Mouse (Mus musculus) lung, embryonic 16.5 days (tissue): ENCODE measurements around the gene Hspa12a. TPM values are rescaled to one million over a fixed set of nuclear protein-coding genes. Genes with fewer than 3 reads are reported as not detected.

Experiments used
- ATAC-seq: fragments of 200-750 bp; cut with Nextera tagmentation; 2 replicates; pipeline ENCODE4 v1.8.0; 2017; ENCODE audit warnings: low read depth, mild to moderate bottlenecking, moderate library complexity
- H3K27ac ChIP-seq: fragments of 300-500 bp; sonication (generic); 2 replicates; pipeline ENCODE4 v1.5.1; 2014; ENCODE audit warnings: mild to moderate bottlenecking, control low read depth, low read length
- H3K27me3 ChIP-seq: fragments of 300-500 bp; sonication (generic); 2 replicates; pipeline ENCODE4 v1.6.1; 2014; ENCODE audit warnings: low read depth, low read length, mixed read lengths; ENCODE audit not compliant: control insufficient read depth, insufficient read depth
- H3K36me3 ChIP-seq: fragments of 300-500 bp; sonication (generic); 2 replicates; pipeline ENCODE4 v1.6.1; 2014; ENCODE audit warnings: low read length; ENCODE audit not compliant: control insufficient read depth, insufficient read depth
- H3K4me1 ChIP-seq: fragments of 300-500 bp; sonication (generic); replicated peaks from 2 replicates; pipeline ENCODE4 v1.6.1; 2014; ENCODE audit warnings: low read length, mixed read lengths; ENCODE audit not compliant: control insufficient read depth, insufficient read depth
- H3K4me2 ChIP-seq: fragments of 300-500 bp; sonication (generic); 2 replicates; pipeline ENCODE4 v1.6.1; 2014; ENCODE audit warnings: low read depth, low read length, control low read depth
- H3K4me3 ChIP-seq: fragments of 300-500 bp; sonication (generic); 2 replicates; pipeline ENCODE4 v1.5.1; 2014; ENCODE audit warnings: mild to moderate bottlenecking, low read length, control low read depth
- H3K9ac ChIP-seq: fragments of 300-500 bp; sonication (generic); 2 replicates; pipeline ENCODE4 v1.6.1; 2014; ENCODE audit warnings: low read length, control low read depth
- H3K9me3 ChIP-seq: fragments of 300-500 bp; sonication (generic); 2 replicates; pipeline ENCODE4 v1.6.1; 2016; ENCODE audit warnings: low read length; ENCODE audit not compliant: control insufficient read depth
- WGBS: fragments of 180-500 bp; shearing (Covaris S2); extraction: QIAGEN DNeasy Blood & Tissue Kit; methylation state at CpG from one replicate; pipeline ENCODE4 v1.1.7; 2014; 5-methylcytosine and 5-hydroxymethylcytosine counted together
- polyA plus RNA-seq: library from polyadenylated mRNA; unstranded; fragments of >200 nt; fragmentation: Nextera tagmentation; extraction: Ambion mirVana; gene quantifications from 2 replicates; pipeline ENCODE4 v1.2.1, GENCODE M21; 2015

Gene Hspa12a
- 5.5 and 6.0 TPM in 2 replicates for polyA plus RNA-seq

DNA sequence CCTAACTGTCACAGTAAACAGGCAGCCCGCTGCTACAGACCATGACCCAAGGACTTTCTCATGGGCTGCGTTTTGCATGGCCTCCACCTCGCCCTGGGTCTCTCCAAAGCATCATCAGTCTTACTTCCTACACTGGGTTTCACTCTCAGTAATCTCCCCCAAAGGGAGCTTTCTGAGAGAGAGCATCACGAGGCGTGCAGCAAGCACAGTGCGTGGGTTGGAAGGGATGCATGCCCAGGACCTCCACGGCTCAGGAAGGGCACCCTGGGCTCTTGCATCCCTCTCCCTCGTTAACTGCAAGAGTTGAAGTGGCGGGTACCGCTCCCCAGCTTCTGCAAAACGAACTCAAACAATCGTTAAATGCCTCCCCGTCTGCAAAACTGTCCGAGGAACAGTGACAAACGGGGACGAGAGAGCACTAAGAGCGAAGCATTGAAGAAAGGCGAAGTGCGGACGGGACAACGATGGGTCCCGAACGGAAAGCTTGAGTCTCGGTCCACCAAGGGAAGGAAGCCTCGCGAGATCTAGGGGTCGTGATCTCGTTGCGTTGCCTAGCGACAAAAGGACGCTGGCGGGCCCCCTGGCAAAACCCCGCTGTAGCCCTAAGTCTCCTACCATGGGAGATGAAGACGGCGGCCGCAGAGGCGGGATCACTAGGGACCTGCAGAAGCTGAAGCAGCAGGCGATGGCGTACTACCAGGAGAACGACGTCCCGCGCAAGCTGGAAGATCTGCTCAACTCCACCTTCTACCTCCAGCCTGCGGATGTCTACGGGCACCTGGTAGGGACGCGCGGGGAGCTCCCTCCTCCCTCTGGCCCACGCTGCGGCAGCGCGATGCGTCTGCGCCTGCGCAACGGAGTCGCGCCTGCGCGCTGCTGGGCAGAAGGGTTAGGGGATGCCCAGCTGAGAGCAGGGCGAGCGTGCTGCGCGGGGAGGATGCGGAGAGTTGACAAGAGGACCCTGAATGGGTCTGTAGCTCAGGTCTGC lies at the start of gene Hspa12a, which contains the start of gene Eno4:
Gene Hspa12a, minus strand, starts transcription at position 814 of the 988 bp plus-strand sequence.
Gene Eno4, plus strand, starts transcription at position 585 of the 988 bp plus-strand sequence.
- no peaks in the 10 kb centered on the region for H3K36me3 ChIP-seq
- H3K9ac ChIP-seq: peak within 1 kb of the TSS; percentile 85
- H3K9me3 ChIP-seq: no peaks in the 10 kb centered on the region
- peak within 1 kb of the TSS; percentile 65 for H3K27ac ChIP-seq
- H3K27me3 ChIP-seq: no peaks in the 10 kb centered on the region
- peak; percentile 98 for ATAC-seq
- peak within 1 kb of the TSS; percentile 75 for H3K4me3 ChIP-seq
- peaks cover 9% of the 10 kb centered on the region for H3K4me1 ChIP-seq
- under 1% methylated on average over 65 of the region's 65 CpGs for WGBS
- H3K4me2 ChIP-seq: peak within 1 kb of the TSS; percentile 90

DNA sequence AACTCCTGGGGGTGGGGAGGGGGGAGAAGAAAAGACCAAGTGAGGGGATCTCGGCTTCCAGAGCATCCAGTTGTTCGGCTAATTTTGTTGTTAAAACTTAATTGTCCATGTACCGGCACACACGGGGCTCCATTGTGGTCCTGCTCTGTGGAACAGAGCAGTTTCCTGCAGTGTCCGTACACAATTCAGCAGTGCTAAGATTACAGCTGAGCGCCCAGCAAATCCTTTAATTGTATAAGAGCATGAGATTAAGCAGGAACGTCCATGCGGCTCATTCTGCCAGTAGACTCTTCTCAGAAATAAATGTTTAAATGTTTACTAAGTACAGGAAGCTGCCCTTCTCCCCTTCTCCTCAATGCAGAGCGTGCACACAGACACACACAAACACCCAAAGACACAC lies 38.1 kb upstream of the Hspa12a start:
- WGBS: 47% methylated on average over 9 of the region's 9 CpGs
- H3K36me3 ChIP-seq: no peaks in the 10 kb centered on the region
- H3K4me2 ChIP-seq: no peak overlapping the region
- no peaks in the 10 kb centered on the region for H3K4me1 ChIP-seq
- no peak overlapping the region for H3K27ac ChIP-seq
- H3K27me3 ChIP-seq: no peaks in the 10 kb centered on the region
- H3K9me3 ChIP-seq: no peaks in the 10 kb centered on the region
- no peak for ATAC-seq
- no peak overlapping the region for H3K9ac ChIP-seq
- H3K4me3 ChIP-seq: no peak overlapping the region

DNA sequence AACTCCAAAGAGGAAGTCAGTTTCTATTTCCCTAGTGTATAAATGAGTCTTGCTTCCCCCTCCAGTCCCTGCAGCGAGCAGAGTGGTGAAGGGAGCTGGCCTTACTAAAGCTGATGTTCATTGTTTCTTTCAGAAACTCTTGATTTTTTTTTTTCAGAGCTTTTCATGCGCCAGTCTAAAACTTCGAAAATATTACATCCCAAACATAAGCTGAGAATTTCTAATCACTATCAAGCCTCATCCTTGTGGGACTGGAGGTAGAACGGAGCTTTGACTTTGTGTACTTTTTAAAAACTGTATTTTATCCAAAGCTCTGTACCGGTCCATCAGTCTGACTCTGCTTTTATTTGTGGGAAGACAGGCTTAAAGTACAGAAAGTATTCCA lies 36.6 kb upstream of the Hspa12a start:
- Histone ChIP-seq H3K27me3 (no peaks in the 10 kb centered on the region), H3K27ac (no peak overlapping the region), H3K4me2 (peak overlapping the region; percentile 26), H3K4me3 (peak overlapping the region; percentile 25; the same call in 1 of the 2 replicates), H3K36me3 (no peaks in the 10 kb centered on the region), H3K9me3 (no peaks in the 10 kb centered on the region), H3K9ac (no peak overlapping the region), H3K4me1 (no peaks in the 10 kb centered on the region)
- WGBS: 65% methylated on average over 5 of the region's 5 CpGs
- ATAC-seq: no peak

DNA sequence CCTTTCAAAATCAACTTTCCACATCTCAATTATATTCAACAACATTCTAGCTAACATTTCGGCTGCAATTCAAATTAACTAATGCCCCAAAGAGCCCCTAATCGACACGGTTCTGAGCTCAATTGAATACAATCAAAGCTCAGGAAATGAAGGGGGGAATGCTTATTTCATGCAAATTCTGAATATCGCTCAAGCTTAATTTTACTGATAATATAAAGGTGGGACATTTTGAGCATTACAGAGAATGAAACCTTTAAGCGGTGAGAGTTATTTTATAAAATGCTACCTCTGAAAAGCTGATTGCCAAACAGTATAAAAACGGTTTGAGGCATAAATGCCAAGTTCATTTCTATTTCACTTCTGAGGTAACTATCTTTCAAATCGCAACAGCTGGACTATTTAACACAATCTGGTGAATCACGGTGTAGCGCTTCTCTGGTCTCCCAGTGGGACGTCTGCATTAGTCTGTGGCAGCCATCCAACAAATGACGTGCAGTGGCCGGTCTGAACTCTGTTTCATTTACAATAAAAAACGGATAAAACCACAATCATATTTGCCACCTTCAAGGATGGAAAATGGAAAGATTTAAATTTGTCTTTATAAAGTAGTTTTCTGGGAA lies 36.1 kb upstream of the Hspa12a start:
- H3K27ac ChIP-seq: no peak overlapping the region
- H3K27me3 ChIP-seq: no peaks in the 10 kb centered on the region
- H3K4me3 ChIP-seq: peak overlapping the region; percentile 25; the same call in 1 of the 2 replicates
- H3K4me2 ChIP-seq: peak overlapping the region; percentile 26
- H3K36me3 ChIP-seq: no peaks in the 10 kb centered on the region
- no peak overlapping the region for H3K9ac ChIP-seq
- H3K9me3 ChIP-seq: no peaks in the 10 kb centered on the region
- WGBS: 46% methylated on average over 13 of the region's 13 CpGs
- H3K4me1 ChIP-seq: no peaks in the 10 kb centered on the region
- ATAC-seq: no peak

DNA sequence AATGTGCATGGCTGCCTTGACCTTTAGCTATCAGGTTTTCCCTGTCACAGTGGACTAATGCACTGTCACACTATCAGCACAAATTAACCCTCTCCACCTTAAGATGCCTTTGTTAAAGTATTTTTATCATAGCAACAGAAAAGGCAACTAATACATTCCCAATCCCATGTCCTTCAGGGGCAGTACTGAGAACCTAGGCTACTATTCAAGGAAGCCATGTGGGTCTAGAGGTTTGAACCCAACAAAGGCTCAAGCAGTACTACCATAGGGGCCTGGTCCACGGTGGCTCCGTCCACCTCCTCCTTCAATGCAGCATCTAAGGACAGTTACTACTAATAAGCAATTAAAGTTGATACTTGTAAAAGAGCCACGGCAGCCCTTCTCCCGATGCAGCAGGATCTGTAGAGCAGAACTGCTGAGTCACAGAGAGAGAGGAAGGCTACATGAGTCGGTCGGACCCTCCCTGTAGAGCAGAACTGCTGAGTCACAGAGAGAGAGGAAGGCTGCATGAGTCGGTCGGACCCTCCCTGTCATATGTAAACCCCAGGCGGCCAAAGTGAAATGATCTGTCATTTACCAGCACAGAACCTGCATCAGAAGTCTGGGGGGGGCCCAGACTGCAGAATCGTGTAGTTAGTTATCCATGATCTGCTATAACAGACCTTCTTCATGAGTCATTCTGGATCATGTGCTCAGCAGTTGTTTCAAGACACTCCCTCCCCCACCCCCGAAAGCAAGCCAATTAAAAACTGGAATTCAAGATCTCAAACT lies 35.1 kb upstream of the Hspa12a start:
- H3K4me3 ChIP-seq: no peak overlapping the region
- no peaks in the 10 kb centered on the region for H3K4me1 ChIP-seq
- H3K27me3 ChIP-seq: no peaks in the 10 kb centered on the region
- no peak overlapping the region for H3K27ac ChIP-seq
- H3K36me3 ChIP-seq: no peaks in the 10 kb centered on the region
- H3K4me2 ChIP-seq: no peak overlapping the region
- no peak overlapping the region for H3K9ac ChIP-seq
- no peak for ATAC-seq
- WGBS: 69% methylated on average over 11 of the region's 11 CpGs
- no peaks in the 10 kb centered on the region for H3K9me3 ChIP-seq

DNA sequence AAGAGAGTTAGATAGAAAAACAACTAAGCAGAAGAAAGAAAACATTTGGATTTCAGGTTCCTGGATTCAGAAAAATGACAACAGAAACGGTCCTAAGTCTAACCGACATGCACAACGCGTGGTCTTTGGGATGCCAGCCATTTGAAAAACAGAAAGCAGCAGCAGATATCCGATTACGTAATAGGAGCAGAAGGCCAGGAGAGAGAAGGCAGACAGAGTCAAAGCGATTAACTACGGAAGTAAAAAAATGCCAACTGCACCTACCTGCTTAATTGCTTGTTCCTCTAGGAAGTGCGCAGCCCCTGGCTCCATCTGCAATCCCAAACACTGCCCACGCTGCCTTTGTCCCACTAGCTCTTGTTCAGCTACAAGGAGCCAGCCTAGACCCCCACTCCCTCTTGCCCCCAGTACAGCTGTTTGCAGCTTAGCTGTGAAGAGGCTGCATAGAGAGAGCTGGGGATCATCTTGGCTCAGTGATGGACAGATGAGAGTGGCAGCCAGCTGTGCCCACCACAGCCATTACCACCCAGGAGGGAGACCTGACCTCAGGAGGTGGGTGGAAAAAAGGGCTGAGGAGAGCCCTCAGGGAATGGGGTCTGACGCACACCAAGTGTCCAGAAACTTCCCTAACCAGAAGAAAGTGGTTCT lies 31.9 kb upstream of the Hspa12a start:
- no peak overlapping the region for H3K4me2 ChIP-seq

DNA sequence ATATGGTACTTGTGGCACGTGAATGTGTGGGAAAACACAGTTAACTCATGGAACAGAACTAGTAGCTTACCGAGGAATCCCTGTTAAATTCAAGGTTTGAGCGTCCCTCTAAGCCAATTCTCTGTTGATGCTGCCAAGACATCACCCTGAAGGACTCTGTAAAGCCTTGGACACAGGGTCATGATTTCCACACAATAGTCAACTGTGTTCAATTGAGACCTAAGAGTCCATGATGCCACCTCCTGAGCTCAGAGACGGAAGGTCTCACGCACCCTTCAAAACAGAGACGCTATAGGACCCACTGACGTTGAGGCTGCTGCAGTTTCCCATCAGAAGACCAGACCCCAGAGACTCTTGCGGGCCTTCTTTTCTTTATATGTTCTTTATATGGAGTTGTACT lies 30.7 kb upstream of the Hspa12a start:
- Histone ChIP-seq H3K9me3 (no peaks in the 10 kb centered on the region), H3K4me3 (no peak overlapping the region), H3K27ac (no peak overlapping the region), H3K36me3 (no peaks in the 10 kb centered on the region), H3K4me1 (no peaks in the 10 kb centered on the region), H3K4me2 (no peak overlapping the region), H3K27me3 (peaks cover 4% of the 10 kb centered on the region; the same call in 1 of the 2 replicates), H3K9ac (no peak overlapping the region)
- 92% methylated on average over 8 of the region's 8 CpGs for WGBS
- no peak for ATAC-seq

More for the DNA sequence above, 31.9 kb upstream of the Hspa12a start:
- no peaks in the 10 kb centered on the region for H3K9me3 ChIP-seq
- no peak for ATAC-seq
- no peak overlapping the region for H3K4me3 ChIP-seq
- H3K4me1 ChIP-seq: no peaks in the 10 kb centered on the region
- H3K9ac ChIP-seq: no peak overlapping the region
- H3K27me3 ChIP-seq: no peaks in the 10 kb centered on the region
- WGBS: 78% methylated on average over 11 of the region's 11 CpGs
- no peaks in the 10 kb centered on the region for H3K36me3 ChIP-seq
- no peak overlapping the region for H3K27ac ChIP-seq

DNA sequence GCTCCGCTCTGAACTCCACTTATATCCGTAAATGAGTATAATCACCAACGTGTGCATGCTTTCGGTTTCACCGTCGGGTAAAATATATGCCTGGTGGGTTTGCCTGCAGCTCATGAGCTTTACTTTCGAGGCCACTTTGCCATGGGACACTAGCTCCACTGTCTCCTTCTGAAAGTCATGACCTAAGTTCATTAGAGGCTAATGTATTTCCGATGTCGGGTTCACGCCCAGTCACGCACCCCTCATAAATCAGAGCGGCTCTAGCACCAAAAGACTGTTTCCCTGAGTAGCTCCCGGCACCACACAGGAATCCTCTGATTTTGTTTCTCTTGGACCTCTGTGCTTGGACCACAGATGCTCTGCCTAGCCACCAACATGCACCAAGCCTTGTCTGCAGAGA lies 27.4 kb upstream of the Hspa12a start:
- H3K27me3 ChIP-seq: peaks cover 9% of the 10 kb centered on the region
- H3K4me3 ChIP-seq: no peak overlapping the region
- 64% methylated on average over 13 of the region's 13 CpGs for WGBS
- no peak overlapping the region for H3K9ac ChIP-seq
- H3K9me3 ChIP-seq: no peaks in the 10 kb centered on the region
- H3K36me3 ChIP-seq: no peaks in the 10 kb centered on the region
- H3K4me1 ChIP-seq: no peaks in the 10 kb centered on the region
- ATAC-seq: no peak
- H3K4me2 ChIP-seq: no peak overlapping the region
- H3K27ac ChIP-seq: no peak overlapping the region
